12 mouse cellular contexts compared by ENCODE assay signal in genomic region chr12:104933800-104934199, GRCm38 (mm10).
"Had no signal": no experiment of that assay in that cellular context is flagged by ENCODE, and none has a peak within 500 bp of the region (broad histone marks: within the 10 kb centered on the region; RNA-seq: fewer than 3 reads in every experiment).

No protein-coding gene starts in this region.

- H3K27me3 ChIP-seq: megakaryocyte, embryonic 14.5 days; midbrain, embryonic 15.5 days; stomach, embryonic 15.5 days had no signal

- H3K4me2 ChIP-seq: lung, embryonic 14.5 days; midbrain, embryonic 12.5 days; midbrain, embryonic 15.5 days; neural tube, embryonic 12.5 days; stomach, embryonic 15.5 days had no signal

- H3K9ac ChIP-seq: liver, embryonic 14.5 days; lung, embryonic 14.5 days; midbrain, embryonic 12.5 days; midbrain, embryonic 15.5 days; neural tube, embryonic 12.5 days; stomach, embryonic 15.5 days had no signal

- H3K4me3 ChIP-seq: megakaryocyte, embryonic 14.5 days; midbrain, embryonic 12.5 days; midbrain, embryonic 15.5 days; neural tube, embryonic 12.5 days; stomach, embryonic 15.5 days had no signal

- H3K36me3 ChIP-seq: midbrain, embryonic 12.5 days; midbrain, embryonic 15.5 days; neural tube, embryonic 12.5 days; stomach, embryonic 15.5 days had no signal

- DNase-seq: lung, adult 18-20 months; lung, postnatal 10 days; lung, postnatal 4 days; right cerebral cortex, postnatal 14 days; thymus, adult 18-20 months had no signal

- H3K4me1 ChIP-seq: midbrain, embryonic 12.5 days; midbrain, embryonic 15.5 days; neural tube, embryonic 12.5 days had no signal

- ATAC-seq: midbrain, embryonic 15.5 days had no signal

- H3K27ac ChIP-seq: liver, embryonic 14.5 days; midbrain, embryonic 12.5 days; midbrain, embryonic 15.5 days; neural tube, embryonic 12.5 days; stomach, embryonic 15.5 days had no signal

- H3K9me3 ChIP-seq: midbrain, embryonic 15.5 days; neural tube, embryonic 12.5 days; stomach, embryonic 15.5 days had no signal
